Mouse (Mus musculus) frontal cortex, adult (tissue): Measurements from ENCODE around the gene Rpl28.
A peak's percentile ranks its signal among the peaks of the same experiment; 100 is the strongest.

Experiments used
- ATAC-seq: cut with Nextera tagmentation; 2 replicates; pipeline ENCODE4 v1.9.2; 2017; ENCODE audit warnings: mild to moderate bottlenecking, moderate library complexity, mixed read lengths; ENCODE audit not compliant: low TSS enrichment

Gene Rpl28

DNA sequence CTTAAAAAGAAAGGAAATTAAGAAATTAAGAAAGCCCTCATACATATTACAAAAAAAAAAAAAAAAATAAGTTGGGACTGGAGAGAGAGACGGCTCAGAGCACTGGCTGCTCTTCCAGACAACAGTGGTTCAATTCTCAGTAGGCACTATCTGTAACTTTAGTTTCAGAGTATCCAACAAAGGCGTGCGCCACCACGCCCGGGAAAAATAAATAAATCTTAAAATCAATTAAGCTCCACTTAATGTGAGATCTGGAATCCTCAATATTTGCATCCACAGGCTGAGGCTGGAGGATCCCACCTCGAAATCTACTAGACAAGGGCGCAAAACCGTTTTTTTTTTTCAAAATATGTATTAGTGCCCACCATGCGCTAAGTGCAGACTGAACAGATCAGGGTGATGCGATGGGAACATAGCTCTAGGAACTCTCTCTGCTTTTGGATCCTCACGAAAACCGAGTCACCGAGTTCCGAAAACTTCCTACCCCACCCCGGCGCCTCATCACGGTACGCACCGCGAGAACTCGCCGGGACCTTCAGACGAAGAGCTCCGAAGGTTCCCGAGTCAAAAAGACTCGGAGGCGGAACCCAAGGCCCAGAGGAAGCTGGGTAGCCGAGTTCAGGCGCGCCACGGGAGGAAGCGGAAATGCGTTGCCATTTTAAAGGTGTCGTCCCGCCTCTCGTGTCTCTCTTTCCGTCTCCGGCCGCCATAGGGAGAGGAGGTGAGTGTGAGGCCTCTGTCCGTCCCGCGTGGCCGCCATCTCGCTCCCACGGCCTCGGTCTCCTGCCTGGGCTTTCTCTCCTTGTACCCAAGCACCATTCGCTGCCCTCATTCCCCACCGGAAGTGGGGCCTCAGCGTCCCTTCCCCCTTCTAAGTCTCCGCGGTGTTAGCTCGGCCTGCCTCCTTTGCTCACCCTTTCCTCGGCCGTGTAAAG lies at the start of gene Rpl28:
Rpl28 (plus strand) TSS at position 597 of the 935 bp plus-strand sequence.
- peak; percentile 92 for ATAC-seq

GRCm38 (mm10) chr7:4743354-4743753 lies 49.3 kb upstream of the Rpl28 start:
- no peak for ATAC-seq

- no peak for ATAC-seq
Measured at GRCm38 (mm10) chr7:4744886-4745285, 47.8 kb upstream of the Rpl28 start.

GRCm38 (mm10) chr7:4746326-4746980 lies 46.2 kb upstream of the Rpl28 start:
- ATAC-seq, result no peak

DNA sequence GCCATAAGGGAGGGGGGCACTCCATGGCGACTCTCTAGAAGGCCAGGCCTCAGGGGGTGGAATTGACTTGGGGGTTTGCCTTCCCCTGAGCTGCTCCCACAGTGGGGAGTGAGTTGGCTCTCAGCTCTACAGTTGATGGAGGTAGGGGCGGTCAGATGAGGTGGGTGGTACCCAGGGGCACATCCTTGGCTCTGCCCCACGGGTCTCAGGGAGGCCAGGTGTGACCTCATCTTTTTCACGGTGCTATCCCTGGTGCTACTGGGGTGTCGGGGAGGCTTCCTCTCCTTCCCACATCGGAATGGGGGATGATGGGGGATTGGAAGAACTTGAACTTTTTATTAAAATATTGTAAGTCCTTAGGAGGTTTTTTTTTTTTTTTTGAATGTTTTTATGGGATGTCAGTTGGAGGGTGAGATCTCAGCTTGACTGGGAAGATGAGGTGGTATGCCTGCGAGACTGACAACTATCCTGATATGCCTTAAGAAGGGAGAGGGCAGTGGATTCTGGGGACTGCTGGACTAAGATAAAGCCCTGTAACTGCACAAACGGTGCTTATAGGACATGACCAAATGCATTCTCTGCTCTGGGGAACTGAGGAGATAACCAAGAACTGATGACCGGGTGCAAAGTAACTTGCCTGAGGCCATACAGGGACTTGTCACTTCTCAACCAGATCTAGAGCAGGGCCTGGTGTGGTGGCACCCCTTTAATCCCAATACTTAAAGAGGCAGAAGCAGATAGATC lies 45.3 kb upstream of the Rpl28 start:
- ATAC-seq, result no peak

DNA sequence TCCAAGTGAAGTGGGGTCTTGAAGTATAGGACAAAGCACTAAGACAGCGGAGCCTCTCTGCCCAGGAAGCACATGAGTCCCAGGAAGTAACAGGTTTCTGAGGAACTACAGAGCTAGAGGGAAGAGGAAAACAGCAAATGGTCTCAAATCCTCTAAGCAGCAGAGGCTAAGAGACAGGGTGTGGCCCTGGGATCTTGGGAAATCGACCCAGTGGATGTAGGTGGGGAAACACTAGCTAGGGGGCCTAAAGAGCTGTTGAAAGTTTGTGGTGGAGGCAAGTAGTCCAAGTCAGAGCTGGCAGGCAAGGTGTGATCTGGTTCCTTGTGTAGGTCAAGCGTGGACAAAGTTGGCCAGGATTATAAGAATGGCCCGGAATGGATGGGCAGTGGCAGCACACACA lies 44.4 kb upstream of the Rpl28 start:
- no peak for ATAC-seq

GRCm38 (mm10) chr7:4749169-4749568 lies 43.5 kb upstream of the Rpl28 start:
- no peak for ATAC-seq

GRCm38 (mm10) chr7:4751971-4752820 lies 40.5 kb upstream of the Rpl28 start:
- no peak for ATAC-seq

- ATAC-seq, result peak; percentile 59; the same call in 1 of the 2 replicates
Measured at GRCm38 (mm10) chr7:4752821-4753570, 39.7 kb upstream of the Rpl28 start, which contains the start of gene Cox6b2. Cox6b2 (minus strand) TSS chr7:4753094.

DNA sequence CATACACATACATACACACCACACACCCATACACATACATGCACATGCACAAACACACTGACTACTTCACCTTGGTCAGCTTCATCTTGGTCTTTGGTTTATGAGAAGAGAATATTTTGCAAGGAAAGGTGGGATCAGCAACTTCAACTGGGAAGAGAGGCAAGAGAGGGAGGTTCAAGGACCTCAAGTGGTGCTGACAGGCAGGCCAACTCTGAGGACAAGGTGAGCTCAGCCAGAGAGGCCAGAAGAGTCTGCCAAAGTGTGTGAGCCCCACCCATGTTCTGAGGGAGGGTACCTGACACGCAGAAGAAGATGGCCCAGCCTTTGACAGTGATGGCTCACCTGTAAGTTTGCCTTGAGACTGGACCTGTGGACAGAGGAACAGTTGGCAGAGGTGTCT lies 33.0 kb upstream of the Rpl28 start:
- ATAC-seq, result no peak

GRCm38 (mm10) chr7:4764946-4765710 lies 27.5 kb upstream of the Rpl28 start:
- ATAC-seq, result peak; percentile 31; the same call in 1 of the 2 replicates

DNA sequence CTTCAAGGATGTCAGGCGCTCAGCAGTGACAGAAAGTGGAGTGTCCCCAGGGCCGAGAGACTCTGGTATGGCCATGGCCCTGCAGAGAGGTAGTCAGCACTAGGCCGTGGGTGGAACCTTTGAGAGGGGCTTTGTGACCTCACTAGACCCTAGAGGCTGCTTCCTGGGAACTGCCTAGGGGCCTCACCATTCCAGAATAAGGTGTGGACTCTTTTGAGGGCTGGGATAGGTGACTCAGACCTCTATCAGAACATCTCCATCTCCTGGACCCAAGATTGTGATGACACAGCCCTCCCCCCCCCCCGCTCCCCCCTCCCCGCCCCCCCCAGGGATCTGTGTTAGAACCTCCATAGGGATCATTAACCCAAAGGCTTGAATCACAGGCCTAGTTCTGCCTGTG lies 21.5 kb upstream of the Rpl28 start, which contains the start of gene Fam71e2:
Fam71e2 (minus strand) TSS at position 101 of the 400 bp plus-strand sequence.
- no peak for ATAC-seq

- no peak for ATAC-seq
Measured at GRCm38 (mm10) chr7:4776131-4776530, 16.5 kb upstream of the Rpl28 start.

DNA sequence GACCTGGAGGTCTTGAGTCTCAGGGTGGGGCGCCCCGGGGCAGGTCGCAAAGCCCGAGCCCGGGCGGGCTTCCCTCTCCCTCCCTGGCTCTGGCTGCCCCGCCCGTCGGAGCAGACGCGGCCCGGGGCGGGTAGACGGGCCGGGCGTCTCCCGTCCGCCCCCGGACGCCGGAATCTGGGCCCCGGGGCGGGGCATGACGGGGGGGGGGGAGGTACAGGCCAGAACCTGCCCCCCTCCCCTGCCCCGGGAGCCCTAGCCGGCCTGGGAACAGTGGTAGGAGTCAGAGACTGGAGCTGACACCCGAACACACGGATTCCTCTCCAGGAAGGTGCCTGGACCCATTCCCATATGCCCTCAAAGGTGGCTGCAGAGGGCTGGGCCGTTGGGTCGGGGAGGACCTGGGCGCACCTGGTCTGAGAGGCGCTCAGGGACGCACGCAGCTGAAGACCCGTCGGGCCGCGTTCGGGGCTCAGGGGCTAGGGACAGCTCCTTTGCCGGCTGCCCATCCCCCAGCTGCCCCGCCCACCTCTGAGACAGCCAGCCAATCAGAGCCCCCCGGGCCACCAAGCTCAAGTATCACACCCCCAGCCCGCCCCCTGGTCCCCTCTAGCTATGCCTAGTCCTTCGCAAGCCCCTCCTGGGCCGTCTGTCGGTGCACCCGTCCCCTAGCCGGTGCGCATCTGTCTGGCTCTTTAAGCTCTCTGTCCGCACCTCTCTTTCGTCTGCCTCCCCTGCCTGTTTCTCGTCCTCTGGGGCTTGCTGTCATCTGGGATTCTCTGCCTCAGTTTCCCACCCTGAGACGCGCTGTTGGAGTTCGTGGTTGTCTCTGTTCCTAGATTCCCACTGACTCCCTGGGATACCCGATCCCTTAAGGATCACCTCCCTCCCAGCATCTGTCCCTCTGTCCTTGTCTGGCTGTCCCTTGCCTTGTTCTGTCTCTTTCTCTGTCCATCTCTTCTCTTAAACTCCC lies 15.5 kb upstream of the Rpl28 start:
- ATAC-seq, result no peak

GRCm38 (mm10) chr7:4777851-4778637 lies 14.6 kb upstream of the Rpl28 start:
- no peak for ATAC-seq

DNA sequence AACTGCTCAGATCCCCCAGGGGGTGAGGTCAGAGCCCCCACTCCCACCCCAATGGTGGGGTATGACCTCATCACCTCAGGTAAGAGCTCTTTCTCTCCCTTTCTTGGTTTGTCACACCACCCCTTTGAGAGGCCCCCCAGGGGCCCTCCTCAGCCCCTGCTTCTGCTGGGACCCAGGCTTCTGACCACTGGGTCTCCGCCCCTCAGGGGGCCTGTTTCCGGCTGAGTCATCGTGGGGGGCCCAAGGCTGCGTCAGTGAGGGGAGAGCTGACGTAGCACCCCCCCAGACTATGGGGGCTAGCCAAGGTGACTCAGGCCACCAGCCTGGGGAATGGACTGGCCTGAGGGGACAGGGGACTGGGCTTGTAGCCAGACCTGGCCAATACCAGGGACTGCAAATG lies 12.8 kb upstream of the Rpl28 start:
- ATAC-seq, result no peak

DNA sequence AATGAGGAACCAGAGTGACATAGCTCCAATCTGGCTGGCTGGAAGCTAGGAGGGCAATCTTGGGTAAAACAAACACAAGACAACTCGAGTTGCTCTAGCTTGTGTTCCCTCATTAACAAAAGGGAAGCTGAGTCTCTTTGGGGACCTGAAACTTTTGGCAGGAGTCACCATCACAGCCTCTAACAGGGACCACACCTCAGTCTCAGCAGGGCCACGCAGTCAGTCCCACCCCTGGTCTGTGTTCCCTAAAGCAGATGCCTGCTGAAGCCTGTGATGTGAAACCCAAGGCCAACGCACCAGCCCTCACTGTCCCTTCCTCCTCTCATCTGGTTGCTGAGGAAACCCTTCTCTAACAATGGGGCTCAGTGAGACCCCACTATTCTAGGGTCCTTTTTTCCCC lies 10.5 kb upstream of the Rpl28 start:
- no peak for ATAC-seq

DNA sequence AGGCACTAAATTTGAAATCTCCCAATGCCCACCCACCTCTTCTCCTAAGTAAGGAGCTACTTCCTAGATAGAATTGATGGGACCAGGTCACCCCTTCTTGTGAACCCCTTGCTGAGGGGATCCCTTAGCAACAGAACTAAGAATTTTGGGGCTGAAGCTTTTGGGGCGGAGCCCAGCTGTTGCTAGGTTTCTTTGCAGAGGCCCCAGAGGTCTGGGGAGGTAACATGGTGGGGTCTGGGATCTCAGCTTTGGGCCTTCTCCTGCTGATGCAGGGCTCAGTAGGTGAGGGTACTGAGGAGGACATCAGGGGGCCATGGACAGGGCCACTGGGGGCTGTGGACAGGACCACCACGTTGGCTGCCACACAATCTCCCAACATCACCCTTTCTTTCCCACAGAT lies 9.9 kb upstream of the Rpl28 start, which contains the start of the genes Il11 and Tmem190:
Il11 (minus strand) TSS at position 101 of the 400 bp plus-strand sequence.
Tmem190 (plus strand) TSS at position 179 of the 400 bp plus-strand sequence.
- ATAC-seq, result no peak
